Mouse (Mus musculus) cerebral cortex, adult 2 months (tissue): ENCODE results near the gene Pik3c2b.

Source experiments
- WGBS: fragments of 180-500 bp; shearing (Covaris S2); methylation state at CpG from one replicate; pipeline ENCODE4 v1.1.7; 2018; 5-methylcytosine and 5-hydroxymethylcytosine counted together

The Pik3c2b gene

DNA sequence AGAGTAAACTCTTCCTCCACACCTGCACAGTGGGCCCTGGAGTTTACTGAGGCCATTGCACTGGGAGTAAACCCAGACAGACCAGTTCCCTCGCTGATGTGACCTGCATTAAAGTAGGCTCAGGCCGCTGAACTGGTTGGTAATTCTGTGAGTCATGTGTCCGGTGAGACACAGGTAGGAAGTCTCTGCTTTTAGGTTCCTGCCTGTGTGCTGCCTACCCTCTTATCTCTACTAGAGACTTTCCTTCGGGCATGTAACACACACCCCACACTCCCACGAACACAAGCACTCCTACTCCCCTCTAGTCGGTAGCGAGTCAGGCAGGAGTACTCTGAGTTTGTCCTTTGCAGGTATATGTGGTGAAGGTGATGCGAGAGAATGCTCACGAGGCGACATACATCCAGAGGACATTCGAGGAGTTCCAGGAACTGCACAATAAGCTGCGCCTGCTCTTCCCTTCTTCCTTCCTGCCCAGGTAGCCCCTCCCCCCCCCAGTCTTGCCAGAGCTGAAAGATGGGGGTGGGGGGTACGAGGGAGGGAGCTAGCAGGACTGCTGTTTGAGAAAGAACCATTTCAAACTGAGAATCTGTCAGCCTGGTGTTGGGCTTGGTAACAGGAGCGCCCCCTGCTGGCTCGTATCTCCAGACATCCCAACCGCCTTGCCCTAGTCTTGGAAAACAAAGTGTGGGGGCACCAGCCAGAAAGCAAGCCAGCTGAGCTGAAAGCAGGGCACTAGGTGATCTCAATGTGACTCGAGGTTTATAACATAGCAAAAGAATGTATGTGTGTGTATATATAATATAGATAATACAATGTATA is 55.7 kb downstream of the Pik3c2b start:
- WGBS, result 40% methylated on average over 17 of the region's 17 CpGs

DNA sequence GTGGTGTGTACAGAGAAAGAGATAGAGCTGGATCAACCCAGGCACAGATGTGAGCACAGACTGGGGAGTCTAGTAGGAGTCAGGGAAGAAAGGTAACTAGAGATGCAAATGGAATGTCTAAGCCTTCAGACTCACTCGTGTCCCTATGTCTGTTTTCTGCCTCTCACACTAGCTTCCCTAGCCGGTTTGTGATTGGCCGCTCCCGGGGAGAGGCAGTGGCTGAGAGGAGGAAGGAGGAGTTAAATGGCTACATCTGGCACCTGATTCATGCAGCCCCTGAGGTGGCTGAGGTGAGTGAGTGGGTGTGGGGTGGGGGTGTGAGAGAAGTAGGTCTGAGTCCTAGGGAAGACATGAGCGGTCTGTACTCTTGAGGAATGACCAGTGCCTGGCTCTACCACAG is 56.6 kb downstream of the Pik3c2b start:
- 83% methylated on average over 5 of the region's 5 CpGs for WGBS

DNA sequence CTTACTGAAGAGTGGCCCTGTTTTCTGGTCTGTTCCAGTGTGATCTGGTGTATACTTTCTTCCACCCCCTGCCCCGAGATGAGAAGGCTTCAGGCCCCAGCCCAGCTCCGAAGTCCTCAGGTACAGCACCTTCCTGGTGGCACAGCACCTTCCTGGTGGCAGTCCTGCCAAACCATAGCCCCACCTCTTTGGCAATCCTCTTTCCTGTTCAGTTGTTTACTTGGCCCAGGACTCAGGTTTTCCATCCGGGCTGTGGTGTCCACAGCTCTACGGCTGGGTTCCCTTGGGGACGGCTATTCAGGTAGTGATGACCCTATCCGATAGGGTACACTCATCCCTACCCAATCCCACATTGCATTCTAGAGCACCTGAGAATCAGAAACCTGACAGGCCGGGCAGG is 57.8 kb downstream of the Pik3c2b start:
- WGBS, result 91% methylated on average over 7 of the region's 7 CpGs

DNA sequence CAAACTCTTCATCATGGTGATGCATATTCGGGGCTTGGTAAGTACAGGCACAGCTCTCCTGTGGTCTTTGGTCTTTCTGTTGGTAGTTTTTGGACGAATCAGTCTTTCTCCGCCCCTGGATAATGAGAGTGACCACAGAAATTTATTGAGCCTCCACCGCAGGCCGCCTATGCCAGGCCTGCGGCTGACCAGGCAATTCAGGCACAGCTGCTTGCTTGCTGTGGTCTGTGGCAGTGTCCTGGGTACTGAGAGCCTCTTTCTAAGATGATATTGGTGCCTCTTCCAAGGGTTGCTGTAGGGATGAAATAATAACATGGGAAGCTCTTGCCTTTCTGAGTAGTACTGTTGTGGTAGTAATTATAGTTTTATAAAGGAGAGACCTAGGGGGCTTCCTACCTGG is 58.4 kb downstream of the Pik3c2b start:
- WGBS, result 94% methylated on average over 6 of the region's 6 CpGs

DNA sequence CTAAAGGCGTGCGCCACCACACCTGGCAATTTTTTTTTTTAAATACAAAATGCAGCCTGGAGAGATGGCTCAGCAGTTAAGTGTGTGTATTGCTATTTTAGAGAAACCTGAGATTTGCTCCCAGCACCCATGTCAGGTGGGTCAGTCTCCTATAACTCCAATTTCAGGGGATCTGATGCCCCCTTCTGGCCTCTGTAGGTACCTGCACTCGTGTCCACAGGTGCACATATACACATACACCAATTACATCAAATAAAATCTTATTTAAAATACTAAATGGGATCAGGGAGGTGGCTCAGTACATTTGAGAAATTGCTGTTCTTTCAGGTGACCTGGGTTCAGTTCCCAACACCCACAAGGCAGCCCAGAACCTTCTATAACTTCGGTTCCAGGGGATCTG is 70.6 kb downstream of the Pik3c2b start:
- WGBS, result 93% methylated on average over 4 of the region's 4 CpGs

DNA sequence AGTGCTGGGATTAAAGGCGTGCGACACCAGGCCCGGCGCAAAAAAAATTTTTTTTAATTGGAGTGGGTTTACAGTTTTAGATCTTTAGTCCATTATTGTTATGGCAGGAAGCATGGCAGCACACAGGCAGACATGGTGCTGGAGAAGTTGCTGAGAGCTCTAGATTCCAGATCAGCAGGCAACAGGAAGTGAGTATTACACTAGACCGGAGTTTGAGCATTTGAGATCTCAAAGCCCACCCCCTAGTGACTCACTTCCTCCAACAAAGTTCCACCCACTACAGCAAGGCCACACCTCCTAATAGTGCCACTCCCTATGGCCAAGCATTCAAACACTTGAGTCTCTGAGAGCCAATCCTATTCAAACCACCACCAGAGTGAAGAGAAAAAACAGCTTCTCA is 72.7 kb downstream of the Pik3c2b start:
- 88% methylated on average over 5 of the region's 5 CpGs for WGBS

DNA sequence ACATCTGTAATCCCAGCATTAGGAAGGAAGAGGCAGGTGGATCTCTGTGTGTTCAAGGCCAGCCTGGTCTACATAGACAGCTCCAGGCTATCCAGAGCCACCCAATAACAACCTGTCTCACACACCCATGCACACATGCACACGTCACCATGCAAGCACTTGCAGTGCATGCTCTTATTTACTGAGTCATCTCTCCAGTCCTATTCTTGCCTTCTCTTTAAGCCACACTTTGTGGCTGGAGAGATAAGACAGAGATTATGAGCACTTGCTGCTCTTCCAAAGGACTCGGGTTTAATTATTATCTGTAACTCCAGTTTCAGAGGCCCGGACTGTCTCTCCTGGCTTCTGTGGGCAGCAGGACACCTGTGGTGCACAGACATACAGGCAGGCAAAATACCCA is 73.4 kb downstream of the Pik3c2b start:
- 89% methylated on average over 3 of the region's 3 CpGs for WGBS

DNA sequence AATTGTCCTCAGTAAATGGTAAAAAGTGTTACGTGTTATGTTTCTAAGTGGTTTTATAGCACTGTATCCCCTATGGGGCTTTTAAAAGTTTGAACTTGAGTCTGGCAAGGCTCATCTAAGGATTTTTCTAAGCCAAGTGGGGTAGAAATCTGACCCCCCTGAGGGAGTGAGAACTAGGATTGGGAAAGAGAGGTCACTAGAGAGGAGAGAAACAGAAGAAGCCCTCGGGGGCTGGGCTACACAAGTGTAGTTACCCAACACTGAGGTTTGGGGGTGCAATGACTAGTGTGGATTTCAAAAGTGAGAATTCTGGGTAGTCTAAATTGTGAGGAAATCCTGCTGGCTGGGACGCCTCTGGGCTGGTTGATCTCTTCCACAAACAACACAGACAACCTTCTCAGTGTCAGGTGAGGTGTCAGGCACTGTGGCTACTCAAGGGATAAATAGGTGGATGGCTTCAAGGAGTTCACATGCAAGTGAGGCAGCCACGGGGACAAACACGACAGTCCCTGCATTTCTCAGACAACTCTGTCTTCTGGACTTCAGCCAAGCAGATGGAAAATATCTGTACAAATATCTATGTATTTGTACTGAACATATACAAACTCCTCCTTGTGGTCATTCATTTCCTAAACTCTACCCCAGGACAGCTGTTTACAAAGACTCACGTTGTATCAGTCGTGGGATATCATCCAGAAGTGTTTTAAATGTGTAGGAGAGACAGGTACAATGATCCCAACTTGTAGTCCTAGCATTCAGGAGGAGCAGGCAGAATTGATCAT is 74.7 kb downstream of the Pik3c2b start:
- 72% methylated on average over 7 of the region's 7 CpGs for WGBS

DNA sequence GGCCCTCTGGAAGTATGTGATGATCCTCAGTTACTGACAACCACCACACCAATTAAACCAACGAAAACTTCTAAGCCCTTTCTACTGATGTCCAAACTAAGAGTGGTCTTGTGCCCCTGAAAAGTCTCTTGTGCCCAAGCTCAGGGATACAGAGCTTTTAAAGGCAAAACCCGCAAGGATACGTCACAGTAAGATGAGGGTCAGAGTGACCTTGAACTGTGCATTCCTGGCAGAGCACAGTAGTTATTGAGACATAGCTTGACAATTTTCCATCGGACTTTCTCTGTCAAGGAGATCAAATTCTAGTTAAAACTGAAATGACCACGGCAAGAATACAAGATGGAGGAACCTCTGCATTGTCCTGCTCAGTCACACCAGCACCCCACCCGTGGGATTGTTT is 75.8 kb downstream of the Pik3c2b start:
- WGBS, result 74% methylated on average over 6 of the region's 6 CpGs

DNA sequence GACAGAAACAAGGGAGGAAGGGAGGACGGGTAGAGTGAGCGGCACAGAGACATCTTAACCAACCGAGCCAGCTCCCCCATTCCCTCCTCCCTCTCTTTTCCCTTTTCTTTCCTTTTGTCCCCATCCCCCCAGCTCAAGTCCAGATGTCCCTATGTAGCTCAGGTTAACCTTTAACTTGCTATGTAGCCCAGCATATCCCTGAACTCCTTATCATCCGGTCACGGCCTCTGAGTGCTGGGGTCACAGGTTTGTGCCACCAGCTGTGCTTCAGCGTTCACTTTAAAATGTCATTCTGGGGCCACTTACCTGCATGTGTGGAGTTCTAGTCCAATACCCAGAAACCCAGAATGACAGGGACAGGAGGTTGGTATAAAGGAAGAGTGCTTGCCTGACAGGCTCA is 78.7 kb downstream of the Pik3c2b start:
- 96% methylated on average over 6 of the region's 6 CpGs for WGBS

DNA sequence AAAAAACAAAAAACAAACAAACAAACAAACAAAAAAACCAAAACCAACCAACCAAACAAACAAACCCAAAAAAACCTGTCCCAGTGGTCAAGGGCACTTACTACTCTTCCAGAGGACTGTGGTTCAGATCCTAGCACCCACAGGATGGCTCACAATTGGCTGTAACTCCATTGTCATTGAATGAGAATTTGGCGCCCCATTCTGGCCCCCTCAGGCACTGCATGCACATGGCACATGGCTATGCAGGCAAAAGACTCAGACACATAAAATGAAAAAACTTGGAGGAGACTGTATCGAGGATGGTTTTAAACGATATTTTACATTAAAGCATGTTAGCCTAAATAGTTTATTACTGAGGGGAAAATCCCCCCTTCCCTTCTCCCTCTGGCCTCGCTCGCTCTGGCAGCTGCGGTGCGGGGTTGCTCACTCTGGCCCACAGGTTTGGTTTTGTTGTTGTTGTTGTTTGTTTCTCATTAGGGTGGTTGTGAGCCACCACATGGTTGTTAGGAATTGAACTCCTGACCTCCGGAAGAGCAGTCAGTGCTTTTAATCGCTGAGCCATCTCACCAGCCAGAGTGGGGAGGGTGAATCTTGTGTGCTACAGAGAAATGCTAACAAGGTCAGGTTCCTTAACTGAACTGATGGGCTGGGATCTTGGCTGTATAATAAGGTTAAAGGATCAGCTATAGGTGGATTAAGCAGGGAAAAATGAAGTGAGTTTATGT is 80.3 kb downstream of the Pik3c2b start:
- 88% methylated on average over 9 of the region's 9 CpGs for WGBS

DNA sequence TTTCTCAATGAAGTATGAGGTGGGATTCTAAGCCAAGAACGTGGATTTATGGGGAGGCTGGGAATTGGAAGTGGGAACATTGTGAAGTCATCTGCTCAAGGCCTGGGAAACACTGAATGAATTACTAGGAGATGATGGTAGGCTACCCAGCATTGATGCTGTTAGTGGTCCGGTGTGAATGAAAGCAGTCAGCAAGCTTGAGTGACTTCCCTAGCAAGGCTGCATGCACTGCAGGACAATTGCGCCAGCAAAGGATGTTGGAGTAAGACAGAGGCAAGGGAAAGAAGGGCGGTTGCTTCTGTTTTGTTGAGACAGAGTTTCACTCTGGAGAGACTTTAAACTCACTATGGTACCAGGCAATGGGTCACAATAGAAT is 80.9 kb downstream of the Pik3c2b start:
- 67% methylated on average over 4 of the region's 4 CpGs for WGBS

DNA sequence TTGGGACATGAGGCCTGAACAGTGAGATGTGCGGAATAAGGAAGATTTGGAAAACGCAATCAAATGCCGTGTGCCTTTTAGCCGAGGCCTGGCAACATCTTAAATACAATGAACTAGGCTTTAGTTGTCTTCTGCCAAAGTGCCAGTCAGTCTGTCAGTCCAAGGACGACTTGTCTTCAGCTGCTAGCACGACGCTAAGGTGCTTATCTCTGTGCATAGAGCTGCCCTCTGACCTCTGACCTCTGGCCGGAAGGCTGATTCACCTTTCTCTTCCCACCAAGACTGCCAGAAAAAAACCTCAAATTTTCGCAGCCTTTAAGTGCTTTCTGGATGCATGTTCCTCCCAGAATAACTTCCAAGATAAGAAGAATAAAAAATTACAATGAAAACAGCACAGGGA is 81.9 kb downstream of the Pik3c2b start:
- 81% methylated on average over 9 of the region's 9 CpGs for WGBS

DNA sequence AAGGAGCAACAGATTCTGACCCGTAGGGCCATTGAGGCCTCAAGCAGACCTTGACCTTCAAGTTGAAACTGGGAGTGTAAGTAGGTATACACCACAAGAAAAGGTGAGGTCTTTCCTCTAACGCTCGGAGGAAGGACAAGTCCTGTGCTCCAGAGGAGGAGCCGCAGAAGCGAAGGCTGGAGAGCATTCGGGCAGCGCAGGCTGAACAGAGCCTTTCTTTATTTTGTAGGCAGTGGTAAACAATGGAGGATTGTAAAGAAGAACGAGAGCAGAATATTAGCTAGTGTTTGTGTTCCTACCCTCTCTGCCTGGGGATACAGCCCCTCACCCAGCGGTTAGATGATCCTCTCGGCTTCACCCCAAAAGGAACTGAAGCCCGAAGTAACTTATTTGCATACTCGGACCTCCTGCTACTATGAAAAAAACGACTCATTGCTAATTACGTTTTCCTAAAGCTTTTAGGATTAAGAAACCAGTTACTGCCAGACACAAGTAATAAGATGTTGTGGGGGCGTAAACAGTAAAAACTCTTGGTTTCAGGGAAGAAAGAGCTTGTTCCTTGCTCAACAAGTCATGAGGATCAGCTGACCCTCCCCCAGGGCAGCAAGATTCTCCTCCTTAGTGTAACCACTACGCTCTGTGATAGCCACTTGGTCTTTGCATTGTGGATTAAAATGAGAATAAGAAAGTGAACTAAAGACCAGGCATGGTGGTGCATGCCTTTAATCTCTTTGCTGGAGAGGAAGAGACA is 84.2 kb downstream of the Pik3c2b start:
- 34% methylated on average over 16 of the region's 16 CpGs for WGBS

DNA sequence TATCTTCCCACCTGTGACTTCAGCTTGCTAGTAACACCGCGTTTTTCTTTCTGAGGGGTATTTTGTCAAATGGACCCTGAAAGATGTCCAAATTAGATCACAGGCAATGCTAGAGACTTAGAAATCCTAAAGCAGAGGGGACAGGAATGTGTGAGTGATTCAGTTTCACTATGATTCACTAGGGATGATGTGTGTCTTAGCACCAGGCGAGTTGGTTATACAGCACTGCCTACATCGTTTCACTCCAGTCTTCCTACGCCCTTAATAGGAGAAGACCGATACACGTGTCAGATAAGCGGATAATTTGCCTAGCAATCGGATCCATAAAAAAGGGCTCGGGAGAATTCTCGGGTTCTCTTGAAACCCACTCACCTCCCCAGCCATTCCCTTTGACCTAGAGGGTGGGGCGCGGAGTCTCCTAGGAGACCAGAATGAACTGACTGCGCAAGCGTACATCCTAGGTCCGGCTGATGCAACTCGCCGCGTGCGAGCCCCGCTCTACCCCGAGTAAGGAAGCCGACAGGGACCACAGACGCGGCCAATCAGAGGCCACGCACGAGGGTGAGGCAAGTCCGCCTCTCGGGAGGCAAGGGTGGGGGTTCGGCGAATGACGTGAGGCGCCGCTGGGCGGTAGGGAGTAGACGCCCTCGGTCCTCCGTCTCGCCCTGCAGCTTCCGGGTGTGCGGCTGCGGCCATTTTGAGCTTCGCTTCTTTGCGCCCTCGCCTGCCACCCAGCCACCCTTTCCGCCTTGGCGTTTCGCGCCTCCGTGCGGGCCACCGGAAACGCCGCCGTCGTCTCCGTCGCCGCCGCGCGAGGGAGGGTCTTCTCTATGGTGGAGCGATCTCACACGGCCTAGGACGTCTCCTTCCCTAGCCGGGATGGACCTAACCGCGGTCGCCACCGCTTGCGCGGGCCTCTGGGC is 85.4 kb downstream of the Pik3c2b start, which contains the start of gene Ppp1r15b:
Gene Ppp1r15b, plus strand, starts transcription at position 506 of the 923 bp plus-strand sequence.
- under 1% methylated on average over 72 of the region's 72 CpGs for WGBS

DNA sequence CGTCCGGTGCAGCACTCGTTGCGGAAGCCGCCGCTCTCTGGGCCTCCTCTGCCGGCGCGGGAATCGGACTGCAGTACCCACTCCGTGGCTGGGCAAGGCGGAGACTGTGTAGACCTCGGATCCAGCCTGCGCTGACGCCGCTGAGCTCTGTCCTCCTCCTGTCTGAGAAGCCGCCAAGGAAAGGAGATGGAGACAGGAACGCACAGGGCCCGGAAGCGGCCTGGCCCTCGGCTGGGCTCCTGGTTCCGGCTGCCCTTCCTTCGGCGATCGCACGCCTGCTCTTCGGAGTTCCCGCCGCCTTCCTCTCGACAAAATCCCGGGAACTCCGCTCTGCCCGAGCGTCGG is 86.1 kb downstream of the Pik3c2b start:
- 0% methylated on average over 35 of the region's 35 CpGs for WGBS

DNA sequence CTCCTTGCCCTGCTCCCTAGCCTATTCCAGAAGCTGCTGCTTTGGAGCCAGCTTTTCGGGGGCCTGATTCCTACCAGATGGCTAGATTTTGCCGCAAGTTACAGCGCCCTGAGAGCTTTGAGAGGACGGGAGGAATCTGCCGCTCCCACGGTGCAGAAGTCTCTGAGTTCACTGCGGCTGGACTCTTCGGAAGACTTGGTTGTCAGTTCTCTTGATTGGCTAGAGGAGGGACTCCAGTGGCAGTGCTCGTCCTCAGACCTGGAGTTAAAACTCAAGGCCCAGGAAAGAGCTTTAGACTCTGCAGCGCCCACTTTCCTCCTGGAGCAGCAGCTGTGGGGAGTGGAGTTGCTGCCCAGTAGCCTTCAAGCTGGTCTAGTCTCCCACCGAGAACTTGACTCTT is 86.5 kb downstream of the Pik3c2b start:
- WGBS, result under 1% methylated on average over 11 of the region's 11 CpGs

DNA sequence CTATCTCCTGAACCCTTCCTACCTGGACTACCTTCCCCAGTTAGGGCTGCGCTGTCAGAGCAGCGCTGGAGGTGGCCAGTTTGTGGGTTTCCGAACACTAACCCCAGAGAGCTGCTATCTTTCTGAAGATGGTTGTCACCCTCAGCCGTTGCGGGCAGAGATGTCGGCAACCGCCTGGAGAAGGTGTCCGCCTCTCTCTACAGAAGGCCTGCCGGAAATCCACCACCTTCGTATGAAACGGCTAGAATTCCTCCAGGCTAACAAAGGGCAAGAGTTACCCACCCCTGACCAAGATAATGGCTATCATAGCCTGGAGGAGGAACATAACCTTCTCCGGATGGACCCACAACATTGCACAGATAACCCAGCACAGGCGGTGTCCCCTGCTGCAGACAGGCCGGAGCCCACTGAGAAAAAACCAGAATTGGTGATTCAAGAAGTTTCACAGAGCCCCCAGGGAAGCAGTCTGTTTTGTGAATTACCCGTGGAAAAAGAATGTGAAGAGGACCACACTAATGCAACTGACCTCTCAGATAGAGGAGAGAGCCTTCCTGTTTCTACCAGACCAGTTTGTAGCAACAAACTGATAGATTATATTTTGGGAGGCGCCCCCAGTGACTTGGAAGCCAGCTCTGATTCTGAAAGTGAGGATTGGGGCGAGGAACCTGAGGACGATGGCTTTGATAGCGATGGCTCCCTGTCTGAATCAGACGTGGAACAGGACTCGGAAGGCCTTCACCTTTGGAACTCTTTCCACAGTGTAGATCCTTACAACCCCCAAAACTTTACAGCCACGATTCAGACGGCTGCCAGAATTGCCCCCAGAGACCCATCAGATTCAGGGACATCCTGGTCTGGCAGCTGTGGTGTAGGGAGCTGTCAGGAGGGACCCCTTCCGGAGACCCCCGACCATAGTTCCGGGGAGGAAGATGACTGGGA is 87.2 kb downstream of the Pik3c2b start:
- WGBS, result 6% methylated on average over 26 of the region's 26 CpGs

DNA sequence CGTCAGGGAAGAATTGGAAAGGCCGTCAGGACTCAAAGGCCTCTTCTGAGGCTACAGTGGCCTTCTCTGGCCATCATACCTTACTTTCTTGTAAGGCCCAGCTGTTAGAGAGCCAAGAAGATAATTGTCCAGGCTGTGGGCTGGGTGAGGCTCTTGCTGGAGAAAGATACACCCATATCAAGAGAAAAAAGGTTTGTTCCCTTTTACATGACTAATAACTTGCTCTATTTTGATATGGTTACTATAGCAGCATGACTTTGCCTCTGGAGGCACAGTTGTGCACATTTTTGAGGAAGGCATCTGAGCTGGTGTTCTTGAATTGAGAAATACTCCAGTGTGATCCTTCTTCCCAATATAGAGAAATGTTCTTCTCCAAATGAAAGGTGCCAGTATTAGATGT is 88.0 kb downstream of the Pik3c2b start:
- WGBS, result 10% methylated on average over 2 of the region's 2 CpGs

DNA sequence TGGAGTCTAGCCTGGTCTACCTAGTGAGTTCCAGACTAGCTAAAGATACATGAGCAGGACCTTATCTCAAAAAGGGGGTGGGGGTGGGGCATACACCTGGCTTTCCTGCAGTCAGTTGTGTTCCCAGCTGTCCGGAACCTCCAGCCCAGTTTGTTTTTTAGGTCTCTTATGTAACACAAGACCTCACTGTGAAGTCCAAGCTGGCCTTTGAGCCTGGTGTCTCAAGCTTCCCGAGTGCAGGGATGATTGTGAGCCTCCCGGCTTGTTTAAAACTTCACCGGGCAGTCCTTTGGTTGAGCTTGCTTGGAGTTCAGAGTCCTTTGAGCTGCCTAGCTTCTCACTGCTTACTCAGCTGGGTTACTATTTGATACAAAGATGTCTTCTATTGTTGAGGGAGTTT is 88.6 kb downstream of the Pik3c2b start:
- WGBS, result 3% methylated on average over 4 of the region's 4 CpGs
